Mouse (Mus musculus) intestine, postnatal 0 days (tissue): ENCODE results near the gene Smco1. TPM values are rescaled to one million over a fixed set of nuclear protein-coding genes. Genes with fewer than 3 reads are reported as not detected.
"Not testable (repeated sequence)": the region's sequence is repeated elsewhere in the genome, so short reads cannot be mapped to it uniquely, and the experiment has no call there.

Experiments
- ATAC-seq: fragments of 200-750 bp; cut with Nextera tagmentation; 2 replicates; pipeline ENCODE4 v1.8.0; 2017; ENCODE audit warnings: mild to moderate bottlenecking, moderate TSS enrichment, moderate library complexity
- H3K27ac ChIP-seq: fragments of 300-500 bp; sonication (generic); 2 replicates; pipeline ENCODE4 v1.5.1; 2014; ENCODE audit warnings: mild to moderate bottlenecking, low read depth, low read length, moderate library complexity
- H3K27me3 ChIP-seq: fragments of 300-500 bp; sonication (generic); replicated peaks from 2 replicates; pipeline ENCODE4 v1.6.1; 2014; ENCODE audit warnings: low read length, mixed read lengths; ENCODE audit not compliant: control insufficient read depth, insufficient read depth
- H3K36me3 ChIP-seq: fragments of 300-500 bp; sonication (generic); 2 replicates; pipeline ENCODE4 v1.6.1; 2014; ENCODE audit warnings: mild to moderate bottlenecking, moderate library complexity; ENCODE audit not compliant: control insufficient read depth, insufficient read depth
- H3K4me1 ChIP-seq: fragments of 300-500 bp; sonication (generic); replicated peaks from 2 replicates; pipeline ENCODE4 v1.6.1; 2014; ENCODE audit warnings: antibody characterized with exemption, low read length, mixed read lengths; ENCODE audit not compliant: control insufficient read depth, insufficient read depth
- H3K4me2 ChIP-seq: fragments of 300-500 bp; sonication (generic); replicated peaks from 2 replicates; pipeline ENCODE4 v1.6.1; 2014; ENCODE audit warnings: low read depth, mild to moderate bottlenecking, moderate library complexity
- H3K4me3 ChIP-seq: fragments of 300-500 bp; sonication (generic); 2 replicates; pipeline ENCODE4 v1.5.1; 2014; ENCODE audit warnings: low read depth, low read length
- H3K9ac ChIP-seq: fragments of 300-500 bp; sonication (generic); 2 replicates; pipeline ENCODE4 v1.6.1; 2014; ENCODE audit warnings: mild to moderate bottlenecking, low read depth, low read length
- H3K9me3 ChIP-seq: fragments of 300-500 bp; sonication (generic); 2 replicates; pipeline ENCODE4 v1.6.1; 2016; ENCODE audit warnings: mixed run types; ENCODE audit not compliant: control insufficient read depth
- CTCF ChIP-seq: sonication (generic); IDR thresholded peaks from 2 replicates; pipeline ENCODE4 v1.5.1; 2016; ENCODE audit warnings: low read depth, mild to moderate bottlenecking, control low read depth, antibody characterized with exemption, moderate library complexity
- WGBS: fragments of 180-500 bp; shearing (Covaris S2); extraction: QIAGEN DNeasy Blood & Tissue Kit; methylation state at CpG from one replicate; pipeline ENCODE4 v1.1.7; 2014; 5-methylcytosine and 5-hydroxymethylcytosine counted together
- polyA plus RNA-seq: library from polyadenylated mRNA; unstranded; fragments of >200 nt; fragmentation: Nextera tagmentation; extraction: Ambion mirVana; gene quantifications from 2 replicates; pipeline ENCODE4 v1.2.1, GENCODE M21; 2015

Smco1 gene
- polyA plus RNA-seq, 1 experiment from 2014 or later = not detected

DNA sequence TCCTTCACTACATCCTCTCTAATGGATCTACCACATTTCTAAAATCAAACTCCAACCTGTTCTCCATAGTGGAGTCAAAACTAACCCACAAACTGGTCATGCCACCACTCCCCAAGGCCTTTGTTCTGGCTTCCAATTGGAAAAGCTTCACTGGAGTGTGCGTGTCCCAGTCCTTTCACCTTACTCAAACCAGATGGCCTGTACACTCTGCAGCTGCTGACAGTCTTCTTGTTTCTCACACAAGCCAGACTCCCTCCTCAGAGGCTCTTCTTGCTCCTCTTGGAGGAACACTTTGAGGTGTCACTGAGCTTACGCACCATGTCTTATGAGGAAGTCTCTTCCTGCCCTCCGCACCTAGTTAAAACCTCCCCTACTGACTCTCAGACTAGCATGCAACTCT, 27.4 kb upstream of the Smco1 start:
- WGBS = 88% methylated on average over 3 of the region's 3 CpGs
- no peak overlapping the region for H3K4me2 ChIP-seq
- TF ChIP-seq CTCF = no peak
- no peak overlapping the region for H3K27ac ChIP-seq
- H3K36me3 ChIP-seq = no peaks in the 10 kb centered on the region
- no peak for ATAC-seq
- no peak overlapping the region for H3K9ac ChIP-seq
- no peak overlapping the region for H3K4me3 ChIP-seq
- no peaks in the 10 kb centered on the region for H3K27me3 ChIP-seq
- H3K9me3 ChIP-seq = no peaks in the 10 kb centered on the region
- H3K4me1 ChIP-seq = 0 out of 2 replicates have a peak, but pooled peaks cover 3% of the 10 kb centered on the region

DNA sequence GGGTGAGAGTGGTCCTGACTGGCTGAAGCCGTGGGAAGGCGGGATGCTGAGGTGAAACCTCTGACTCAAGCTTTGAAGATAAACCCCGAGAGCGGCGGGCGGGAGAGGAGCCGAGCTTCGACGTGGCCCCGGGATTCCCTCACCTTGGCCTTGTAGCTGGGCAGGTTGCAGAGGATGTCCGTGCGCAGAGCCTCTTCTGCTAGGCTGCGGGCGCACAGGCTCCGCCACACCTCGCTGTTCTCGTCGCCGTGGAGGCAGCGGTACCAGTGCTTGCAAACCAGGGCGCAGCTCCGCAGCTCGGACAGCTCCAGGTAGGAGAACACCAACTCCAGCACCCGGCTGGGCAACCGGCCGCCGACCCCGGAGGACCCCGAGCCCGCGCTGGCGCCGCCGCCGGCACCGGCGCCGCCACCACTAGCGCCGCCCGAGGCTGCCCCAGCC, 24.9 kb upstream of the Smco1 start:
- Histone ChIP-seq H3K27me3 (no peaks in the 10 kb centered on the region), H3K27ac (peak overlapping the region; percentile 90), H3K4me2 (peak overlapping the region; percentile 63), H3K4me3 (peak overlapping the region; percentile 71), H3K9me3 (no peaks in the 10 kb centered on the region), H3K9ac (peak overlapping the region; percentile 78), H3K4me1 (0 out of 2 replicates have a peak, but pooled peaks cover 3% of the 10 kb centered on the region), H3K36me3 (no peaks in the 10 kb centered on the region; the same call in 1 of the 2 replicates)
- peak; percentile 55 for ATAC-seq
- 0% methylated on average over 23 of the region's 41 CpGs for WGBS
- no peak for TF ChIP-seq CTCF

GRCm38 (mm10) chr16:32246952-32247370, 24.3 kb upstream of the Smco1 start, which contains the start of the genes Fbxo45 and Wdr53:
TSS of gene Fbxo45 (minus strand) at chr16:32247158.
TSS of gene Wdr53 (plus strand) at chr16:32247227.
- Histone ChIP-seq H3K9ac (peak within 1 kb of the TSS; percentile 78), H3K9me3 (no peaks in the 10 kb centered on the region), H3K4me2 (peak within 1 kb of the TSS; percentile 66), H3K4me1 (0 out of 2 replicates have a peak, but pooled peaks cover 3% of the 10 kb centered on the region), H3K27me3 (no peaks in the 10 kb centered on the region), H3K27ac (peak within 1 kb of the TSS; percentile 90), H3K36me3 (no peaks in the 10 kb centered on the region; the same call in 1 of the 2 replicates), H3K4me3 (peak within 1 kb of the TSS; percentile 71)
- WGBS = under 1% methylated on average over 42 of the region's 48 CpGs
- no peak for TF ChIP-seq CTCF
- peak; percentile 98 for ATAC-seq

- ATAC-seq, H3K4me2 ChIP-seq, H3K4me3 ChIP-seq, H3K27ac ChIP-seq, H3K27me3 ChIP-seq, H3K4me1 ChIP-seq, H3K9me3 ChIP-seq, H3K36me3 ChIP-seq, H3K9ac ChIP-seq: not testable (repeated sequence)
- peak; percentile 57 for TF ChIP-seq CTCF
- 92% methylated on average over 2 of the region's 2 CpGs for WGBS
Measured at GRCm38 (mm10) chr16:32264225-32264624, 7.0 kb upstream of the Smco1 start.

GRCm38 (mm10) chr16:32273338-32273737, 2.1 kb downstream of the Smco1 start:
- H3K27me3 ChIP-seq = no peaks in the 10 kb centered on the region
- H3K9me3 ChIP-seq = no peaks in the 10 kb centered on the region
- ATAC-seq = no peak
- no peak overlapping the region for H3K27ac ChIP-seq
- H3K9ac ChIP-seq = no peak overlapping the region
- H3K4me2 ChIP-seq = no peak overlapping the region
- H3K4me3 ChIP-seq = no peak overlapping the region
- 57% methylated on average over 9 of the region's 9 CpGs for WGBS
- H3K36me3 ChIP-seq = no peaks in the 10 kb centered on the region
- TF ChIP-seq CTCF = peak; percentile 65
- H3K4me1 ChIP-seq = no peaks in the 10 kb centered on the region

- ATAC-seq = no peak
- H3K27ac ChIP-seq = no peak overlapping the region
- H3K4me3 ChIP-seq = no peak overlapping the region
- H3K27me3 ChIP-seq = no peaks in the 10 kb centered on the region
- H3K4me1 ChIP-seq = no peaks in the 10 kb centered on the region
- H3K9ac ChIP-seq = no peak overlapping the region
- 86% methylated on average over 6 of the region's 6 CpGs for WGBS
- H3K9me3 ChIP-seq = no peaks in the 10 kb centered on the region
- H3K4me2 ChIP-seq = no peak overlapping the region
- H3K36me3 ChIP-seq = no peaks in the 10 kb centered on the region
- no peak for TF ChIP-seq CTCF
Measured at GRCm38 (mm10) chr16:32275041-32275440, 3.8 kb downstream of the Smco1 start.
